Mouse (Mus musculus): Measurements from ENCODE around the gene Abcd2. TPM values are rescaled to one million over a fixed set of nuclear protein-coding genes. Genes with fewer than 3 reads are reported as not detected.

Gene Abcd2
- total RNA-seq, 2 experiments from 2014 or later, result 25.0 to 27.5 TPM

- intact Hi-C loops (cut with DNase I), result loop anchor here (10.0 kb wide), 1 partner anchor 587 kb away; no protein-coding TSS in a partner anchor
- DNase-seq (ENCODE audit: extremely low spot score in 1 of 2, low spot score in 2 of 2), result no peak
These were observed 23.6 kb downstream of the Abcd2 start for GRCm38 (mm10) chr15:91167850-91168562.

GRCm38 (mm10) chr15:91165021-91165420 lies 26.6 kb downstream of the Abcd2 start:
- intact Hi-C loops (cut with DNase I), result loop anchor here (10.0 kb wide), 1 partner anchor 590 kb away; no protein-coding TSS in a partner anchor
- DNase-seq (ENCODE audit: extremely low spot score in 1 of 2, low spot score in 2 of 2), result peak; percentile 16 to 26

GRCm38 (mm10) chr15:91163454-91163853 lies 28.1 kb downstream of the Abcd2 start:
- no peak for DNase-seq (ENCODE audit: extremely low spot score in 1 of 2, low spot score in 2 of 2)
- intact Hi-C loops (cut with DNase I), result loop anchor here (10.0 kb wide), 1 partner anchor 591 kb away; no protein-coding TSS in a partner anchor

GRCm38 (mm10) chr15:91161153-91161552 lies 30.4 kb downstream of the Abcd2 start:
- no peak for DNase-seq (ENCODE audit: extremely low spot score in 1 of 2, low spot score in 2 of 2)
- intact Hi-C loops (cut with DNase I), result loop anchor here (10.0 kb wide), 1 partner anchor 594 kb away; no protein-coding TSS in a partner anchor

- DNase-seq (ENCODE audit: extremely low spot score in 1 of 2, low spot score in 2 of 2), result no peak
- intact Hi-C loops (cut with DNase I), result loop anchor here (10.0 kb wide), 2 partner anchors 99 to 159 kb away; no protein-coding TSS in a partner anchor
These were observed 38.3 kb downstream of the Abcd2 start for GRCm38 (mm10) chr15:91153311-91153710.

GRCm38 (mm10) chr15:91152592-91152991 lies 39.0 kb downstream of the Abcd2 start:
- DNase-seq (ENCODE audit: extremely low spot score in 1 of 2, low spot score in 2 of 2), result peak; percentile 23 to 26
- intact Hi-C loops (cut with DNase I), result loop anchor here (10.0 kb wide), 2 partner anchors 98 to 158 kb away; no protein-coding TSS in a partner anchor

GRCm38 (mm10) chr15:91124584-91124983 lies 67.0 kb downstream of the Abcd2 start:
- no peak for DNase-seq (ENCODE audit: extremely low spot score in 1 of 2, low spot score in 2 of 2)
- intact Hi-C loops (cut with DNase I), result no loop called here

GRCm38 (mm10) chr15:91112555-91113209 lies 78.9 kb downstream of the Abcd2 start:
- no peak for DNase-seq (ENCODE audit: extremely low spot score in 1 of 2, low spot score in 2 of 2)
- intact Hi-C loops (cut with DNase I), result no loop called here

GRCm38 (mm10) chr15:91108102-91108659 lies 83.4 kb downstream of the Abcd2 start:
- DNase-seq (ENCODE audit: extremely low spot score in 1 of 2, low spot score in 2 of 2), result no peak
- intact Hi-C loops (cut with DNase I), result no loop called here

- DNase-seq (ENCODE audit: extremely low spot score in 1 of 2, low spot score in 2 of 2), result peak in 1 of 2 experiments; percentile 8
- intact Hi-C loops (cut with DNase I), result no loop called here
These were observed 86.7 kb downstream of the Abcd2 start for GRCm38 (mm10) chr15:91104934-91105333.

- intact Hi-C loops (cut with DNase I), result no loop called here
- DNase-seq (ENCODE audit: extremely low spot score in 1 of 2, low spot score in 2 of 2), result no peak
These were observed 87.3 kb downstream of the Abcd2 start for GRCm38 (mm10) chr15:91104276-91104675.

- DNase-seq (ENCODE audit: extremely low spot score in 1 of 2, low spot score in 2 of 2), result no peak
- intact Hi-C loops (cut with DNase I), result no loop called here
These were observed 87.8 kb downstream of the Abcd2 start for GRCm38 (mm10) chr15:91103814-91104213.

- intact Hi-C loops (cut with DNase I), result no loop called here
- no peak for DNase-seq (ENCODE audit: extremely low spot score in 1 of 2, low spot score in 2 of 2)
These were observed 88.3 kb downstream of the Abcd2 start for GRCm38 (mm10) chr15:91103305-91103704.

GRCm38 (mm10) chr15:91096606-91097005 lies 95.0 kb downstream of the Abcd2 start:
- intact Hi-C loops (cut with DNase I), result no loop called here
- DNase-seq (ENCODE audit: extremely low spot score in 1 of 2, low spot score in 2 of 2), result no peak

Other genes with a start within 250 kb of the Abcd2 start
- 10 to 100 TPM; 67.8 to 68.5 TPM for gene Kif21a, start 141.9 kb downstream of the Abcd2 start, total RNA-seq (2021)
- gene CN725425, start 7.7 kb upstream of the Abcd2 start, total RNA-seq (2021), result under 1 TPM; 0.24 to 0.30 TPM

All from left cerebral cortex, postnatal 10 days (tissue).